Mouse (Mus musculus) 3T3-L1 (cell line): ENCODE data around the gene Snrpa1.

Source experiments
- DNase-seq: peaks from one replicate; pipeline ENCODE4 v3.0.0-alpha.2; 2015; ENCODE audit warnings: low read depth, low spot score

The Snrpa1 gene

GRCm38 (mm10) chr7:66079364-66080230, 20.8 kb downstream of the Snrpa1 start, which contains the start of gene Selenos:
Gene Selenos, plus strand, starts transcription at chr7:66079649.
- DNase-seq = peak; percentile 98

DNA sequence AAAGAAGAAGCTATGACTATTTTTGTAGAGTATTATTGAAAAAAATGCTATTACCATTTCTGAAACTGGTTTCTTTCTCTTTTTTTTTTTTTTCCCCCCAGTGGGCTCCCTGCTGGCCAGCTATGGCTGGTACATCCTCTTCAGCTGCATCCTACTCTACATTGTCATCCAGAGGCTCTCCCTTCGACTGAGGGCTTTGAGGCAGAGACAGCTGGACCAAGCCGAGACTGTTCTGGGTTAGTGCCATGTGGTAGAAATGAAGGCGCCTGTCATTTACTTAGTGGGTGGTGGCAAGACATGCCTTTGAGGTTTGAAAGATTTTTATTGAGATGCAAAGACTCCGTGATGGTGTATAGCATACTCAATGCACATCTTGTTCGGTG, 21.4 kb downstream of the Snrpa1 start:
- peak; percentile 56 for DNase-seq

- DNase-seq = no peak
Observed at GRCm38 (mm10) chr7:66083757-66084156, 25.0 kb downstream of the Snrpa1 start.

DNA sequence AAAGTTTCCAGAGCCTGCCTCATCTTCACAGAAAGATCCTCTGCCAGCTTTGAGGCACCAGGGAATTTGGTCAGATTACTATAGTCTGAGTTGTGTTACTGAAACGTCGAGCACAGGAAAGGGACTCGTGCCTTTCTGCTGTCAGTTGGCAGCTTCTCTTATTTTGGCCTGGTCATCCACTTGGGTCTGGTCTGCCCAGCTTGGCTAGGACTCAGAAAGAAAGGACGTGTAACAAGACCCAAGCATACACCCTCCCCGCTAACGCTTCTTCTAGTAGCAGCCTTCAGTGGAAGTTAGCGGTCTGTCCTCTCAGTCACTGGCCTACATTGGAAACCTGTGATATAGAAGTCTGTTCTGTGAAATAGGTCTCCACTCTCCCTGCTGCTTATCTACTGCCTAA, 25.7 kb downstream of the Snrpa1 start:
- DNase-seq = no peak

DNA sequence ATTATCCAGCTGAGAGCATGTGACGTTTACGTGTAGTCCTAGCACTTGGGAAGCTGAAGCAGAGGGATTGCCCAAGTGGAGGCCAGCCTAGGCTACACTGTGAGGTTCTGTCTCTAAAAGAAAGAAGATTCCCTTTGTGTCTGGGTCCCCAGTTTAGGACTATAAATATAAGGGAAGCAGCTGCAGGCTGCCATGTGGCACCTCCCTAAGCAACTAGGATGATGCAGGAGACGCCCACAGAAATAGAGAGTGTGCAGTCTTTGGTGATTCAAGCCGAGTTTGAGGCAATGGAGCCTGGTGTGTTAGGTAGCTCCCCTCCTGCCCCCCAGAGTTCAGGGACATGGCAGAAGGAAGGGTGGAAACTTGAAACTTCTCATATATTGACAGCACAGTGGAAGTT, 28.8 kb downstream of the Snrpa1 start:
- DNase-seq = no peak

DNA sequence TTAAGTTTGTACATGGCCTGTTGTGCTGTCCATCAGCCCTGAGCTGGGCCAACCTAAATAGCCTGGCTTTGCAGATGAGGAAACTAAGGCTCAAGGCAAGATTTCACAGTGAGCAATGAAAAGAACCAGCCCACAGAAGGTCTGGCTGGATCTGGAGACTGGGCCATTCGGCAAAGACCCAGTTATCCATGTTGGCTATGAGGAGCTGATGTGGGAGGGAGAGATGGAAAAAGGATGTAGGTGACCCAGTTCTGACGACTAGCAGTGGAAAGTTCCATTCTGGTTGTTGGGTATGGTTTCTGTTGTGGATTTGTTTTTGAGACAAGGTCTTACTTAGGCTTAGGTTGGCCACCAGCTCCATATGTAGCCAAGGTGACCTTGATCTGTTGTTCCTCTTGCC, 29.3 kb downstream of the Snrpa1 start:
- DNase-seq = no peak

DNA sequence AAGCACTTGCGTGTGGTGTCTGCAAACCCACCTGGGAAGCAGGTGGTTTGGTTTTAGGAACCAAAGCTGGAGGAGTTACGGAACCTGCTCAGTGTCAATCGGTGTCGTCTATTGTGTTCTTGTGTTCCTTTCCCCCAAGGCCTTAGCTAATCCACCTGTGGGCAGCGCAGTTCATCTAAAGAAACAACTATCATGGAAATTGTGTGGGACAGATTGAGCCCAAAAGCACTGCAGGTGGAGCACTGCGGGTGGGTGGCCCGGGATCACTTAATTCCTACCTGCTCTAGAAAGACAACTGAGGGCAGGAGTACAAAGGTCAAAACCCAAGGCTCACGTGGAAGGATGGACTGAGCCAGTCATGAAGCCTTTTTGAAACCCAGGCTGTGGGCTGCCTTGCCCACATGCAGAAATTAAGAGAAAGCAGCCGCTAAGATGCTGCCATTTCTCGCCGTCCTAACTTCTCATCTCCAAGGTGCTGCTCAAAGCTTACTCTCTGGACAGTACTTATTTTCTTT, 31.9 kb downstream of the Snrpa1 start:
- no peak for DNase-seq

DNA sequence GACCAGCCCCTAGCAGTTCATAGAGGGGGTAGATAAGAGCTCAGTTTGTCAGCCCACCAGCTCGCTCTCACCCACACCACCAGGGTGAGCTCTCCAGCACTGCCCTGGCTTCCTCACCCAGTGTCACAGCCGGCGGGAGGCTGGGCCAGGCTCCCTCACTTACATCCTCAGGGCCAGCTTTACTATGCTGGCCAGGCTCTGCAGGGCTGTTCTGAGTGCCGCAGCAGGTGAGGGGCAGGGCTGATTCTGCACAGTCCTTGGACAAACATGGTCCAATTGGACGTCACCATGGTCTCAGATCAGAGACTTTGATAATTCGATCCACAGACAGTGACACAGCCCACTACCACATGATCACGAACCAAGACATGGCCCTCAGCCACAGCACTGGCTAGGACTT, 32.8 kb downstream of the Snrpa1 start:
- no peak for DNase-seq

- DNase-seq = no peak
Observed at GRCm38 (mm10) chr7:66092656-66093055, 33.9 kb downstream of the Snrpa1 start.

DNA sequence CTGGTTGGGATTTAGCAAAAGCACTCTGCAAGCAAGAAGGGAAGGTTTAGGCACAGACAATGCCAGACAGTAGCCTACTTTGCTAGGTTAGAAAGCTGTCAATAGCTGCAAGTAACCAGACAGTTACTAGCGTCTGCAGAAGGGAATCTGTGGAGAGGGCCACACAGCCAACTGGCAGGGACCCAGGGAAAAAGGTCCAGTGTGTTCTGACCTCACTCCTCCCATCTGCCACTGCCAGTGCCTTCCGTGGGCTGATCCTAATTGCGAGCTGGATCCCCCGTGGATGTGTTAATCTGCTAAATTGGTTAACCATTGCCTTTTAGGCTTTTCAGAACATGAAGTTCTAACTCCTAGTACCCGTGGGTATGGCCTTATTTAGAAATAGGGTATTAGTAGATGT, 35.3 kb downstream of the Snrpa1 start:
- no peak for DNase-seq

GRCm38 (mm10) chr7:66098803-66099202, 40.0 kb downstream of the Snrpa1 start:
- DNase-seq = no peak

GRCm38 (mm10) chr7:66101866-66102265, 43.1 kb downstream of the Snrpa1 start:
- DNase-seq = peak; percentile 73

- no peak for DNase-seq
Observed at GRCm38 (mm10) chr7:66104531-66104930, 45.7 kb downstream of the Snrpa1 start.

- no peak for DNase-seq
Observed at GRCm38 (mm10) chr7:66105771-66106170, 47.0 kb downstream of the Snrpa1 start.

DNA sequence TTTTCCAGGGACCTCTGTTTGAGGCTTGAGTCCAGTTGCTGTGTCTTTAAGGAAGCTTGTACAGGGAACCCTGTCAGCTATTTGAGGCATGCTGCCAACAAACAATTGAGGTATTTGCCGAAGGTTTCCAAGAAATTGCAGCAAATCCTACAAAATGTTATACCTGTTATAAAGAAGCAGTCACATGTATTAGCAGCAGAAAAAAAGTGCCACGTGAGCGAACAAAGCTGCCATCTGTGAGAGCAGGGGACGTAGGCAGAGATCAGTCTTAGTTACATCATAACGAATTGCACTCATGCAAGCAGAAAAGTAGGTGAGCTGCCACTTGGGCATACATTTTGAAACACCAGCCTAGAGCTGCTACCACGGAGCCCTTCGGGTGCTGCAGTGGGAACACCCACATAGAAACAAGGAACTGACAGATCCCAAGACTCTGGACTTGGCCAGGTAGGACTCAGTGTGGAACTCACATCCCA, 47.8 kb downstream of the Snrpa1 start:
- DNase-seq = no peak

DNA sequence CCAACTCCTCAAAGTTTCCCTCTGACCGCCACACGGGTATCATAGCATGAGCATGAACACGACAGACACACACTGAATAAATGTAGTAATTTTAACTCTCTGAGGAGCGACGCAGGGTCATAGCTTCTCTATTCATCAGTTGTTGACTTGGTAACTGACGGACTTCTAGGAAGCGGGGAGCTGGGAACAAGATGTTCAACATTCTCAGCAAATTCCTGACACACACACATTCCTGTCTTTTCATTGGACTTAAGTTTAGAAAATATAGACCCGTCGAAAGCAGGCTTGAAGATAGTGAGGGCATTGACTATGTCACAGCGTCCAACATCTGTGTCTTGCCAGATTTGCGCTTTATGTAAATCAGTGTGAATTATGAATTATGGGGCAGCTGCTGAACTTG, 48.4 kb downstream of the Snrpa1 start:
- DNase-seq = no peak

GRCm38 (mm10) chr7:66107930-66108329, 49.1 kb downstream of the Snrpa1 start:
- DNase-seq = peak; percentile 73

GRCm38 (mm10) chr7:66108961-66109854, 50.4 kb downstream of the Snrpa1 start, which contains the start of gene Chsy1:
Gene Chsy1, plus strand, starts transcription at chr7:66109515.
- DNase-seq = peak; percentile 79

DNA sequence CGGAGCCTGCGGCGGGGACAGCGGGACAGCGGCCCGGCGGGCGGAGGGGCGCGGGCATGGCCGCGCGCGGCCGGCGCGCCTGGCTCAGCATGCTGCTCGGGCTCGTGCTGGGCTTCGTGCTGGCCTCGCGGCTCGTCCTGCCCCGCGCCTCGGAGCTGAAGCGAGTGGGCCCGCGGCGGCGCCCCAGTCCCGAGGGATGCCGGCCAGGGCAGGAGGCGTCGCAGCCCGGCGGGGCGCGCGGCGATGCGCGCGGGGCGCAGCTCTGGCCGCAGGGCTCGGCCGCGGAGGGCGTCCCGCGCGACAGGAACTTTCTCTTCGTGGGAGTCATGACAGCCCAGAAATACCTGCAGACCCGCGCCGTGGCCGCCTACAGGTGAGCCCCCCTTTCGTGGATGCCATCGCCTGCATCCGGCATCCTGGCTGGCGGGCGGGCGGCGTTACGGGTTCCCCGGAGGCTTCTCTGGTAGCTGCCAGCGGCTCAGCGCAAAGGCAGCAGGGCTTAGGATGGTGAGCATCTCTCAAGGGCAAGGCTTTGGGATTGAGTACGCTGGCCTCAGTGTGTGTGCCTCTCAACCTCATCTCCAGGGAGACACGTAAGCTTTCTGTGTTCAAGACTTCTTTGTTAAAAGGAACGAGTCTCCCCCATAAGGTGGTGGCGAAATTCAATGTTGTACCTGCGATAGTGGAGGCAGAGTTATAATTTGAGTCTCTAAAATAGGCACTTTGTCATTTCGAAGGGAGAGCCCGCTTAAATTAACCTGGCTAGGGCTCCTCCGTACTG, 51.2 kb downstream of the Snrpa1 start:
- peak; percentile 56 for DNase-seq

GRCm38 (mm10) chr7:66110636-66111112, 51.9 kb downstream of the Snrpa1 start:
- peak; percentile 57 for DNase-seq

- DNase-seq = peak; percentile 23
Observed at GRCm38 (mm10) chr7:66111211-66111610, 52.4 kb downstream of the Snrpa1 start.
